Mouse (Mus musculus): ENCODE measurements around the gene Zscan12.

The Zscan12 gene

DNA sequence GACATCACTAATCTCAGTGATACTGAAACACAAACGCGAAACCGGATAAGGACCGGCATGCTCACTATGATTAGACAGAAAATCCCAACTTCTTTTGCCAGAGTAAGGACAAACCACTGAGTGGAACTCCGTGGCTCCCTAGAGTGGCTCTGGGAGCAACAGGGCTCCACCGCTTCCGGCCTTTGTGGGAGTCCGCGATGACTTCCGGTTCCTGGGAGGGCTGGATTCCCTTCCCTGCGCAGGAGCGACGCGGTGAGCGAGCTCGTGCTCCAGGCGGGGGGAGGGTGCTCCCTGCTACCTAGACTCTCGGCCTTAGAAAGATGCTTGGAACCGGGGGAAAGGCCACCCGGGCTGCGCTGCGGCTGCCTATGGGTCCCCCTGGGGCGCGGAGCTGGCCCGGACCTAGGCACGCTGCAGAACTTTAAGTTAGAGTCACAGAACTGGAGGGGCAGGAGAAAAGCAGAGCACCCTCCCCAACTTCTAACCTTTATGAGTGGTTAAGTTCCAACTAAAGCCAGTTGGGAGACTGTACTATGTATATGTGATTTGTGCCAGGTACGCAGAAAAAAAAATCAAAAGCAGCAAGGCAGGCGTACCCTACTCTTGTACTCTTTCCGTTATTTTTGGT is at the start of gene Zscan12:
TSS of gene Zscan12 (plus strand) at position 200 of the 628 bp plus-strand sequence.
- peak; percentile 83 for DNase-seq

DNA sequence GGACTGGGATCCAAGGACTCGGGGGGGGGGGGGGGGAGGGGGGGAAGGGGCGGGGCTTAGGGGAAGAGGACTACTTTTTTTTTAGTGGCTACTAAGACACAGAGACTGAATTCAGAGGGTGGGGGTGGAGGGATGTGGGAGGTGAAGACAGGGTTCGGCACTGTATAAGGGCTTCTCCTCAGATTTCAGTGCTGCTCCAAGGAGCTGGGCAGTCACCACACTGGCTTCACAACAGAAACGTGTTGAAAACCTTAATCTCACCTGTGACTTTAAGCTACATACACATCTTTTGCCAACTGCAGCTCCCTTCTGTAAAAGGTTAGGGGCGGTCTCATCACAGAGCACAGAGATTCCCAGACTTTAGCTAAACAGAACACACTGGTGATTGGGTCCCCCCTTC is 49.8 kb upstream of the Zscan12 start:
- no peak for DNase-seq

DNA sequence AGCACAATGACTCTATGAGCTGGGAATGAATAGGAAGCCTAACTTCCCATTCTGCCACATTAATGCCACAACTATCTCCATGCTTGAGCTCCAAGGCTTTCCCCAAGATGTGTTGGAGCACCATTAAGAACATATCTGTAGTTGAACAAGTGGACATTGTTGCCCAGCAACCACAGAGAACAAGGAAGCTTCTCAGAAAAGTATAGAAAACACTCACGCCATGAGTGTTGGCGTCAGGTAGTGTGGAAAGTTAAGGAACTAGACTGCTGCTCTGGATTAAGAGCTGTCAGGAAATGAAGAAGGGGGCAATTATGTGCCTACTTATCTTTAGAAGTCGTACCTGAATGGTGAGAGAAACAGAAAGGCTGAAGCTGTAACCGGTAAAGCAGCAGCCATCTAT is 48.7 kb upstream of the Zscan12 start:
- DNase-seq: no peak

DNA sequence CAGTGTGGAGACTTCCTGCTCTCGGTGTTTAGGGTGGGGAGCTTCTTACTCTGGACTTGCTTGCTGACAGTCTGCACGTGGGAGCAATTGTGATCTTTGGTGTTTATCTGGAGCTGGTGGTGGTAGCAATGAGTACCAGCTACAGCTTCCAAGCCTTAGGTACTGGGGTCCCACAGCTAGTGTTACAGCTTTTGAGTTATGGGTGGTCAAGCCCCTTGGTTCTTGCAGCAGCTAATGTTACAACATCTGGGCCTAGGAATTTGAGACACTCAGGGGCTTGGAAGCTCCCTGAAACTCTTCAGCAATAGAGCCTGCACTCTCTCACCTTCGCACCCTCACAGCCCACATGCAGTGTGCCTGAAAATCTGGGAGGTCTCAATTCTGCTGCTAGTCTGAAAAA is 42.4 kb upstream of the Zscan12 start:
- DNase-seq: no peak

DNA sequence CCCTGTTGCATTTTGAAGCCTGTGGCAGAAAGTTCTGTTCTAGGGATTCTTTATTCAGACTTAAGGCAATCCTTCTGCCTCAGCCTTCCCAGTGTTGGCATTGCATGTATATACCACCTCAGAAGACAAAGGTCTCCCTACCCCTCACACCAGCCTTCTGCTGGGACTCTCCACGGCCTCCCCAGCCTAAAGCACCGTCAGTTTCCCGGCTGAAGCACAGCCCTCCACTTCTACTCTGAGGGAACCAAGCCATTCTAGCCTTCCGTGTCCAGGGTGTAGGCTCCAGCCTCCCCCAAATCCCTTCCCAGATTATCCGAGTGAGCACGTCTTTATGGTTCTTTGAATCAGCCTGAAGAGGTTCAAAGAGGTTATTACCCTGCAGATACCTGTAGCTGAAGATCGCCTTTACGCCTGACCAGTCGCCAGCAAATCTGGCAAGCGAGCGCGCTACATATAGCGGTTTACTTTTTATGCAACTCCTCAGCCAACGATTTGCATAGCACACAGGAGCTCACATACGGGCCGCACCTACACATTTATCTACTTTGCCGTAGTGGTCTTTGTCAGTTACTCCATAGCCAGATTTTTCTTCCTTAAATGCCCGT is 40.6 kb upstream of the Zscan12 start:
- peak; percentile 3 for DNase-seq

DNA sequence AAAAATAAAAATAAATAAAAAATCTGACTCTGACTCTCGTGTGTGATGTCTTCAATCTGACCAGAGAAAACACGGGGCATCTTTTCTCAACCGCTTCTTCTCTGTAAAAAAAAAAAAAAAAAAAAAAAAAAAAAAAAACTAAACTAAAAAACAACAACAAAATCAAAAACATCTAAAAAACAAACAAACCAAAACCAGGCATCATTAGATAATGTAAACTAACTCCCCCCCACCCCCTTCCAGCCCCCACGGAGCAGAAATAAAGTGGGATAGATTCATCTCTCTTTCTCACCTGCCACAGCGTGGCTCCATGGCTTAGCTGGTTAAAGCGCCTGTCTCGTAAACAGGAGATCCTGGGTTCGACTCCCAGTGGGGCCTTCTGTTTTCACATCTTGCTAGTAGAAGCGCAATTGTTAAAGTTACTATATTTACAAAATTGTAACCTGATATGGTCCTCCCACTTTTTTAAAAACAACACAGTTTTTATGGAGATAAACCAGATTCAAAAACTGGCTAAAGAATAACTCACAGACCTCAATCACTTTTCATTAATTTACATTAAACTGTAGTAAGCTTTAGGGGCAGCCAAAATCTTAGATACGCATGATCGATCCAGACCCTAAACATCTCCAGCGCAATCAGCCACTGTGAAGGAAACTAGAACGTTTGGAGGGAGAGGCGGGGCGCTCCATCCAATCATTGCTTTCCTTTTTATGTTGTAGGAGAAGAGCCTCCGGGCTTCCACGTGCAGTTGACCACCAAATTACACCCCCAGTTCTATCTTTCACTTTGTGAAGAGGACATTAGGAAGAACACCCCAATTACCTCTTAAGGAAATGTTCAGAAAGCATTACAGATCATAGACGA is 39.9 kb upstream of the Zscan12 start:
- DNase-seq: peak; percentile 59

DNA sequence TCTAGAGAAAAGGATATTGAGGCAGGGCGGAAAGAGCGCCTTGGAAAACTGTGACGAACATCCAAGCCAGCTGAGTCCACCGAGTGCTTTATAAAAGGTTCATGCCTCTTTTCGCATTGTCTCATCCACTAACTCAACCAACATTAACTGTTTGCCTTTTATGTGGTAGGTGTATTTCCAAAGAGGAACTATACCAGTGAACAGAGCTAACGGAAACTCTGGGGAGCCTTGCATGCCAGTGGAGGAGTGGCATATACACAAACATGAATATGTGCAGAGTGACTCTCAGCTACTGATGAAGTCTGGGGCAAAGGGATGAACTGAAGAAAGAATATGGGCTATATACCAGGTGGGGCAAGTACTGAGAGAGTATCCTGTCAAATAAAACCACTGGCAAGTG is 39.2 kb upstream of the Zscan12 start:
- DNase-seq: no peak

DNA sequence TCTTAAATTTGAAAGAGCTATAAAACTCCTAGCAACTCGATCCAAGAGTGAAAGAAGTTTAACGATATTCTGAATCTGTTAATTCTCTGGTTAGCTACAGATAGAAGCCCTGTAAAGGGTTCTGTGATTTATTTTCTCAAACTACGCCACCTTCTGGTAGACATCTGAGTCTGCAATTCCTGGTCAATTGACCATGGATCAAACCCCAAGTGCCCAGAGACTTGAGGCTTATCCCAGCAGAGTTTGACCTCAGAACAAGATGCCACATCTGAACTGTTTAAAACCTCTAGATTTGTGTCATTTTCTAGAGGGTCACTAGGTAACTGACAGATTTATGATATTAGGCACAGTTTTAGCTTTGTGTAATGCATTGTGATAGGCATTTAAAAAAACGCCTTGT is 36.4 kb upstream of the Zscan12 start:
- no peak for DNase-seq

DNA sequence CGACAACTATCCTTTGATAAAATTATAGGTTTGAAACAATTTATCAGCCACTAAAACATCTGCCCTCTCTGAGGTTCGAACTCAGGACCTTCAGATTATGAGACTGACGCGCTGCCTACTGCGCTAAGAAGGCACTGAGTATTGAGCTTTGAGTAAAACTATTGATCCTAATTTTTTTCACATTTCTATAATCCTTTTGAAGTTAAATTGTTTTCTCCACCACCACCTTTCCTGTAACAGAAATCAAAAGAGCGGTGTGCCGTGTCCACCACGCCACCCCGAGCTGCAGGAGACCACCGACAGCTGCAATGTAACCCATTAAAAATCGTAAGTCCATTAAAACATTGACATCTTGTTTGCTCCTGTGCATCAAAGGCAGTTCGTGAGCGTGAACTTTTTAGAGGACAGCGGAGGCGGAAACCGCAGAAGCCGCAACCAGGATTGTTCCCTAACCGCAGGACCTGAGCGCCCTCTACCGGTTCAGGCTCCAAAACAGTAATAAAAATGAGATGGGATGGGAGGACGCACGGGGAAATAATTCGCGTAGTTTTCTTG is 35.9 kb upstream of the Zscan12 start:
- DNase-seq: peak; percentile 94

DNA sequence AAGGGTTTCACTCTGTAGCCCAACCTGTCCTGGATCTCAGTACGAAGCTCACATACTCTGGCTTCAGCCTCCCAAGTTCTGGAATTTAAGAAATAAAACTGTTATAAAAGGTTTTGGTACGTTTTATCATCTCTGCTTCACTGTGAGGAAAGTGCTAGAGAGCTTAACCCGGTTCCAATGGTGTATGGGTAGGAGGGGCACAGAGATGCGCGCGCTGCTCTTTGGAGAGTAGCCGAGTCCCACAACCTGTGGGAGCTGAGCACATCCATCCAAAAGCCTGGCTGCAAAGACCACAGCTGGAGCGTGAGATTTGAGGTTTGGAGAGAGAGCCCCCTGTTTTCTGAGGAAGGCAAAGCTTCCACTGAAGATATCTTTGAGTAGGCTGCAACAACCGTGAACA is 35.2 kb upstream of the Zscan12 start:
- DNase-seq: peak; percentile 5

DNA sequence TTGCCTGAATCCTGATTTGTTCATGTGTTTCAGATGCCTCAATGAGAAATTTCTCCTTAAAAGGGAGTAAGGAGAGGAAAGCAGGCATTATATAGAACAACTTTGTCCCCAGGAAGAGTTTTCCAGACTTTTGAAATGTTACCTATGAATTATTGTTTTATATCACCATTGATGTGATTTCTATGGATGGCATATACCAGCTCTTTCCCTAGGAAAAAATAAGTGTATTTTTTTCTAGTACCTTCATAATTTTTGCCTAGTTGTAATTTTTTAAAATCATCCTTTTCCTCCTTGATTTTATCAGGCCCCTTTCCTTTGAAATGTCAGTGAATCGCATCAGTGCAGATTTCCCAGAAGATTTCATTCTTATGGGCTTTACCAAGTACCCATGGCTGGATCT is 16.0 kb upstream of the Zscan12 start, which contains the start of gene Olfr1367:
TSS of gene Olfr1367 (plus strand) at position 301 of the 400 bp plus-strand sequence.
- no peak for DNase-seq

DNA sequence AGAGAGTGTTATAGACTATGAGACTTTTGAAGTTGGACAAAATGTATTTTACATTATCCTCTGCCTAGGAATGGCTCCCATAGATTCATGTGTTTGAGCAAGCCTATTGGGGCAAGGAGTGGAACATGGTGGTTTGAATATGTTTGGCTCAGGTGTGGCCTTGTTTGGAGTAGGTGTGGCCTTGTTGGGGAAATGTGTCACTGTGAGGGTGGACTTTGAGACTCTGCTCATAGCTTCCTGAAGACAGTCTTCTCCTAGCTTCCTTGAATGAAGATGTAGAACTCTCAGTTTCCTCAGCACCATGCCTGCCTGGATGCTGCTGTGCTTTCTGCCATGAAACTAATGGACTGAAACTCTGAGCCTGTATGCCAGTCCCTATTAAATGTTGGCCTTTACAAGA is 12.0 kb upstream of the Zscan12 start:
- no peak for DNase-seq

DNA sequence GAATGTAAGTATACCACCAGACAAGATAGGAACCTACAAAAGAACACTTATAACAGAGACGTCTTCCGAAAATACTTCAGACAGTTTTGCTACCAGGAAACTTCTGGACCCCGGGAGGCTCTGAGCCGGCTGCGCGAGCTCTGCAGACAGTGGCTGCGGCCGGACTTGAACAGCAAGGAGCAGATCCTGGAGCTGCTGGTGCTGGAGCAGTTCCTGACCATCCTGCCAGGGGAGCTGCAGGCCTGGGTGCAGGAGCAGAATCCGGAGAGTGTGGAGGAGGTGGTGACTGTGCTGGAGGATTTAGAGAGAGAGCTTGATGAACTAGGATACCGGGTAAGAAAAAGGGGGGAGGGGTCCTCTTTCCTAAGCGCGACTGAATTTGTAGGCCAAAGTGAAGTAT is 1.1 kb downstream of the Zscan12 start:
- no peak for DNase-seq

DNA sequence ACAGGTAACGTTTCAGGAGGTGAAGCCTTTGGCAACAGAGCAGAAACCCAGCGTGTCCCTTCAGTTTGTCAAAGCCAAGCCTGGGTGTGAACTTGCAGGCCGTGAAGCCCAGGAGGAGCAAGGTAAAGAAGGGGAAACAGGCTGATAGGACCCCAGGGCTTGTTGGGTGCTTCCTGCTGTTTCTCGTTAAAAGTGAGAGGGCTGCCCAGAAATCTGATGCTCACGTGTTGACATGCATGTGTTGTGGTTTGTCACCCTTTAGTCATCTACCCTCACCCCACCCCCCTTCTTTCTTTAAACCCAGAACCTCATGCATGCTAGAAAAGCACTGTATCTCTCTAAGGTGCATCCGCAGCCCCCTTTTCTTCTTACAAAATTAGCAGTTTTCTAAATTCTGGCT is 4.0 kb downstream of the Zscan12 start:
- no peak for DNase-seq

DNA sequence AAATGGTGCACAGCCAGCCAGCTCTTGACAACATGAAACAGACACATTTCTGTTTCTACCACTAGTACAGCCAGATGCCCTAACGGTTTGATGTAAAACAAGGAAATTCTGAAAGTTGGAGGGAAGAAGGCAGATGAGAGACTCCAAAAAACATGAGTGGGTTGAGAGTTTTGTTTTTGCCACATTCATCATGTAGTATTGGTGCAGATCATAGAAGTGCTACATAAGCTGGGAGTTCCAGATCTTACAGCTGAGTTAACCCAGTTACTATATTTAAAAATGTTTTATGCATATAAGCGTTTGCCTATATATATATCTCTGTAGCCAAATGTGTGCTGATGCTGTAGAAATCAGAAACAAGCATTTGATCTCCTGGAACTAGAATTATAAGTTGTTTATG is 10.1 kb downstream of the Zscan12 start:
- DNase-seq: no peak

DNA sequence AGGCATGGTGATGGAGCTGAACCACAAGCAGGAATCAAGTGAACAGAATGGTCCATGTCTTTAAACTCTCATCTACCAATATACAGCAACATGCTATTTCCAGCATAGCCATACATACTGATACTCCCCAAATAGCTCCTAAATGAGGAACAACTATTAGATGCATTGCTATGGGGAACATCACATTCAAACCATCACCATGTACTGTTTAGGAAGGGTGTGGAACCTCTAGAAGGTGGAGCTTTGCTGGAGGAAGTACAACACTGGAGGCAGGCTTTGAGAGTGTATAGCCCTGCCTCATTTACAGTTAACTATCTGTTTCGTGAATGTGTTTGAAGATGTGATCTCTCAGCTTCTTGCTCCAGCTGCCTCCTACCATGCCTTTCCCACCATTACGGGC is 15.2 kb downstream of the Zscan12 start:
- DNase-seq: no peak

DNA sequence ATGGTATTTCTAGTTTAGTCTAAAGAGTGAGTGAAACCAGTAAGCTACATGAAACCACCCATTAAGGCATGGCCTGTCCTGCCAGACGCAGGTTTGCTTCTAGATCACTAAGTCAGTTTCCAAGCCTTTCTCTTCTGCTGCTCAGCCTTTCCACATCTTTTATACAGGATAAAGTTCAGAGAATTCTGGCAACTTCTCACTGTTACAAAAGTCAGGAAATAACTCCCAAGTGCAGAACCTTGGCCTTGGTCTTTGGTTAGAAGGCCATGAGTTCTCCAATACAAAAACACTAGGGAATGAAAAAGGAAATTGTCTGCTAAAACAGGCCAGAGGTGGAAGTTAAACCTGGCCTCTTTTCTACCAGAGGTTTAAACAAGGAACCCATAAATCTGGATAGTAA is 32.6 kb downstream of the Zscan12 start:
- no peak for DNase-seq

DNA sequence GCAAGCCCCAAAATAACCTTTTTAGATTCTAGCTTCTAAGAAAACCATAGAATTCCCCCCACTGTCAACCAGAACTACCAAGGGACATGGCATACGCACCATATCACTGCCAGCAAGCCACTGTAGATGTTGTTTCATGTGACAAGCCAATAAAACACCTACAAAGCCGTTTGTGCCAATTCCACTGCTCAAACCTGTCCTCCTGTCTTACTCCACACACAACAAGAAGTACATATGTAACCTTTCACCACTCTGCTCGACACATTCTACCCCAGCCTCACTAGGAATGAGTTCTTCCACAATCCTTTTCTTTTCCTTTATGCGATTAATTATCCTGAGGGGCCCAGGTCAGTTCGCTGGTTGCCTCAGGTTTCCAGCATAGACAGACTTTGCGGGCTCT is 33.0 kb downstream of the Zscan12 start:
- no peak for DNase-seq

DNA sequence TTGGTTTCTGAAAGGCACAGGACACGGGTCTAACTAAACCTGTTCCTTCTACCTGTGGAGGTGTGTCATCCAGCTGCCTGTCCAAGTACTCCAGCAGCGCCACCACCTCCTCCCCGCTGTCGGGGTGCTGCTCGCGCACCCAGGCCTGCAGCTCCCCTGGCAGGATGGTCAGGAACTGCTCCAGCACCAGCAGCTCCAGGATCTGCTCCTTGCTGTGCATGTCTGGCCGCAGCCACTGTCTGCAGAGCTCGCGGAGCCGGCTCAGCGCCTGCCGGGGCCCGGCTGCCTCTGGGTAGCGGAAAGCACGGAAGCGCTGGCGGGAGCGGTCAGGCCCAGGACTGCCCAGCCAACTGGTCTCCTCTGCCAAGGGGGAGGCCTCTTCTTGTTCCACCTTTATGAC is 33.4 kb downstream of the Zscan12 start:
- DNase-seq: peak; percentile 13

DNA sequence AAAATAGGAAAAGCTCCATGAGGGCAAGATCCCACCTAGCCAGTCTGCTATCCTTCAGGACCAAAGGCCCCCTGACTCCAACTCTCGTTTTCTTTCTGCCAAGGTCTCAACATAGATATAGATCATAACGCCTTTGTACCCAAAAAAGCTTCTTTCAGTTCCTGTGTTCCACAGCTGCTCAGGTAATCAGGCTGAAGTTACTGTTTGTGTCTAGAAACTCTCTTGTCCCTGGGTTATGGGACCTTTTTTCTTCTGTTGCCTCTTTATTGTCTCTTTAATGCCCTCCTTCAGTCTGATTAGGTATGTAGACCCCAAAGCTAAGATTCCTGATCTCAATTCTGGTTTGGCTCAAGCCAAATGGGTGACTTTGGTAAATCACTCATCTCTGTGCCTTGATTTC is 34.9 kb downstream of the Zscan12 start:
- no peak for DNase-seq

DNA sequence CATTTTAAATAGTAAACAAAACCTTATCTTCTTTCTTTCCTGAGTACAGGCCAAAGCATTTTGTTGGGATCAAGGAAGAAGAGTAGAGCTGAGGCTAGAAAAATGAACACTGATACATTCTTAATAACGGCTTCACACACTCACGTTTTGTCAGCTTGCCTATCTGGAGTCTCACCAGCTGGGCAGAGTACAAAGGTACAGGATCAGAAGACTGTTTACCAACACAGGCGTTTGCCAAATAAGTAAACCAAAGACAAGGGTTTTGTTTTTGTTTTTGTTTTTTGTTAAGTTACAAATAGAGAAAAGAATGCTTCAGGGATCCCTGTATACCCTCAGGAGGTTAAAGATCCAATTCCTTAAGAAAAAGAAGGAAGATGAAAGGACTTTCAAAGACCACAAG is 38.5 kb downstream of the Zscan12 start:
- no peak for DNase-seq

DNA sequence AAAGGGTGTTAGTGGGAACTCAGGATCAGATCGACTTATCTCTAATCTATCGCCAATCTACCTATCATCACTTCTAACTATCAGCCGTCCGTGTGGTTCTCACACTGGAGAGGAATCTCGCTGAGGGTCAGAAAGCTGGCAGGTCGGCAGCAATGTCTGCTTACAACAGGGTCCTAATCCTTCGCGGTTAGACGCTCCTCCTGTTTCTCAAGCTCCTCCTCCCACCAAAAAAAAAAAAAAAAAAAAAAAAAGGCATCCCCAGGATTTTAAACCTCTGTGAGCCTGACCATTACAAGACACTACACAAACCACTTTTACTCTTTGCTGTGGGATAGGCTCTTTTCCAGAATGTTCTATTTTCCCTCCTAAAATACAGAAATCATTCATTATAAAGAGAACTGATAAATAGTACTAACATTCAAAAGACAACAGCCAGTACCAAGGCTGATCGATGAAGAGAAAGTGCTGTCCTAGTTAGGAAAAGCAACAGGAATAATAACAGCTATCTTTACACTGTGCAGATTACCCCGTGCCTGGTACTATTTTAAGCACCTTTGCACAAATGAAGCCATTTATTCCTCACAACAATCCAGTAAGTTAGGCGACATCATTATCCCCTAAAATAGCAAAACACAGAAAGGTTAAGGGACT is 39.1 kb downstream of the Zscan12 start:
- DNase-seq: no peak

DNA sequence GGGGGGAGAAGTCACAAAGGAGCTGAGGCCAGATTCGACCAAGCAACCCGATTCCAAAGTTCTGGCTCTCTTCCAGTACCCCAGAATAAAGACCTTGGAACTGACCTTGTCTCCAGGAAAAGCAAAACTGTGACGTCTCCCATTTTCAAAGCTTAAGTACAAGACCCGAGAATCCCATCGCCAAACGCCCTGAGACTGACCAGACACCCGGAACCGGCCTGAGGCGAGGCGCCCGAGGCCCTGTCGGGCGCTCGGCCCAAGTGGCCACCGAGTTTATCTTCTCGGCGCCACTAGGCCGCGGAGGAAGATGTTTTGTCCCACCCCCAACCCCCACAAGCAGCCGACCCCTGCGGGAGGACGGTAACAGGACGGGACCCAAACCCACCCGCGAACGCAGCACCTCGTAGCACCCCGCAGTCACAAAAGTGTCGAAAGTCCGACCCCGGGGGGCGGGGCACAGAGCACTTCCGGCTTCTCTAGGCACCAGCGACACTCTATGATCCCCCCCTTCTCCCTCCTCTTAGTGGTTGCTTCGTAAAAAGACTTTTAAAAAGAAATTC is 39.7 kb downstream of the Zscan12 start, which contains the start of gene Zkscan3:
TSS of gene Zkscan3 (minus strand) at position 469 of the 560 bp plus-strand sequence.
- DNase-seq: peak; percentile 85

All from right cerebral cortex, postnatal 4 days (tissue).